Mouse (Mus musculus): ENCODE data around the gene Pgbd1.

DNA sequence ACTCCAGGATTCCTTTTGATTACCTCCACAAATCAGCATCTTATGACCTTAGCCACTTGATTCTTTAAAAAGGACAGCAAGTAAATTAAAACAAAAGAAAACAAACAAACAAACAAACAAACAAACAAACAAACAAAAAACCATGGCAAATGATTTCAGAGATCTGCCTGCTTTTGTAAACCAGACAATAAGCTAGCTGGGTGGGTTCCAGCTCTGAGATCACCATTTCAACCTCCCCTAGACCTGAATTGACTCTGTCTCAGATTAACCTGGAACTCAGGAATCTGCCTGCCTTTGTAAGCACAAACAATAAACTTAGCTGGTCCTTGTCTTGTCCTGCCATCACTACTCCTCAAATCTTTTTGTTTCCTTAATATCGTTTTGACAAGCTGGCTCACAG is 46.0 kb upstream of the Pgbd1 start:
- no peak for TF ChIP-seq CTCF (IDR thresholded peaks at IDR 0.05; ENCODE audit: control insufficient read depth, insufficient read depth, insufficient replicate concordance, low read depth, low read length)
- no peak for TF ChIP-seq POLR2A (IDR thresholded peaks at IDR 0.05; ENCODE audit: control insufficient read depth, low read depth, low read length)
